Mouse (Mus musculus) ES-E14 (cell line): ENCODE measurements around the gene As3mt.

Source experiments
- MAFK ChIP-seq: IDR thresholded peaks from 2 replicates; pipeline ENCODE4 v1.6.1; 2014; ENCODE audit warnings: mild to moderate bottlenecking, low read depth, low read length, inconsistent platforms; ENCODE audit not compliant: insufficient read depth
- ZC3H11A ChIP-seq: IDR thresholded peaks from 2 replicates; pipeline ENCODE4 v1.6.1; 2012; ENCODE audit warnings: low read depth, mild to moderate bottlenecking, inconsistent platforms, low read length, borderline replicate concordance

GRCm38 (mm10) chr19:46759096-46759495 is 51.8 kb downstream of the As3mt start:
- TF ChIP-seq ZC3H11A: no peak
- TF ChIP-seq MAFK: no peak
